Mouse (Mus musculus) embryonic fibroblast, embryonic 13.5 days (primary cell): Measurements from ENCODE around the gene Spg20. TPM values are rescaled to one million over a fixed set of nuclear protein-coding genes. Genes with fewer than 3 reads are reported as not detected.
A peak's percentile ranks its signal among the peaks of the same experiment; 100 is the strongest.

Source experiments
- H3K27ac ChIP-seq: 2 replicates; pipeline ENCODE4 v1.5.1; 2012; ENCODE audit warnings: low read length, control low read depth, inconsistent platforms; ENCODE audit not compliant: insufficient read depth
- H3K4me1 ChIP-seq: 2 replicates; pipeline ENCODE4 v1.6.1; 2011; ENCODE audit warnings: low read length; ENCODE audit not compliant: control insufficient read depth, insufficient read depth
- H3K4me3 ChIP-seq: 2 replicates; pipeline ENCODE4 v1.5.1; 2011; ENCODE audit warnings: mild to moderate bottlenecking, control low read depth, low read length; ENCODE audit not compliant: insufficient read depth
- CTCF ChIP-seq: IDR thresholded peaks from 2 replicates; pipeline ENCODE4 v1.5.1; 2011; ENCODE audit warnings: mild to moderate bottlenecking, control low read depth, low read length, moderate library complexity, borderline replicate concordance; ENCODE audit not compliant: insufficient read depth
- POLR2A ChIP-seq: IDR thresholded peaks from 2 replicates; pipeline ENCODE4 v1.6.1; 2011; ENCODE audit warnings: low read depth, mild to moderate bottlenecking, control low read depth, low read length, moderate library complexity
- polyA plus RNA-seq: library from polyadenylated mRNA; stranded (reverse); fragments of >200 nt; gene quantifications from 2 replicates; pipeline ENCODE4 v1.2.4, GENCODE M21; 2011; ENCODE audit warnings: low read depth; ENCODE audit not compliant: missing spikeins, insufficient read length

Spg20 gene
- polyA plus RNA-seq, 1 experiment = 70.3 TPM

GRCm38 (mm10) chr3:55096655-55097005 lies 15.3 kb upstream of the Spg20 start:
- Histone ChIP-seq H3K27ac (peak overlapping the region; percentile 99), H3K4me3 (no peak overlapping the region), H3K4me1 (peaks cover 8% of the 10 kb centered on the region)
- TF ChIP-seq POLR2A = no peak
- TF ChIP-seq CTCF = no peak

DNA sequence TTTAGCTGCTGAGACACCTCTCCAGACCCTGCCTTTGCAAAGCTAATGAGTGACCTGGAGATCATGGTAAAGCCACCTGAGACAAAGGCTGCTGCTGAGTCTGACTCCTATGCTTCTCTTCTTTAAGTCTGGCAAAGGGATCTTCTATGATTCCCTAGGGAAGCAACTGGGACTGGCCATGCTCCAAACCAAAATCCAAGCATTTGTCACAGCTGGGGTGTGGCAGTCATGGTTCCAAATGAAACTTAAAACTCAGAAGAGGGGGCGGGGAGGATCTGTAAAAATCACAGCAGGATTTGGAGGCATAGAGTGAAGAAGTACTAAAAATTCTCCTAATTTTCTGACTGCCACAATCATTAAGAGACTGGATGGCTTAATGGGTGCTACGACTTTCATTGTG lies 14.7 kb upstream of the Spg20 start:
- no peak overlapping the region for H3K4me3 ChIP-seq
- H3K27ac ChIP-seq = peak overlapping the region; percentile 99
- H3K4me1 ChIP-seq = peaks cover 8% of the 10 kb centered on the region
- TF ChIP-seq CTCF (no peak), POLR2A (no peak)

DNA sequence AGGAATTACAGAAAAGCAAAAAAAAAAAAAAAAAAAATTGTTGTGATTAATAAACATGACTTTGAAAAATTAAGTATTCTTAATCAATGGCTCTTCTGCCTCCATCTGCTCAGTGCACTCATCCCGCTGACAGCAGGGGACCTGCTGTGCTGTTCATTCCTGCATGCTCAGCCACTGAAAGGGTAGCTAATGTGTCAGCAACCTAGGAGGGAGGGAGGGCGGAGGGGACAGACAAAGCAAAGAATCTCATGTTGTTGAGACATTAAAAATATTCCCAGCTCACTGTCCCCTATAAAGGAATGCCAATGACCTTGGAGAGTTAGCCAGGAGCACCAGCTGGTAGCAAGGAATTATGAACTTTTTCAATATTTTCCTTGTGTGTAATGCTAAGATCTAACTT lies 13.9 kb upstream of the Spg20 start:
- Histone ChIP-seq H3K4me3 (no peak overlapping the region), H3K4me1 (peaks cover 8% of the 10 kb centered on the region), H3K27ac (no peak overlapping the region)
- TF ChIP-seq POLR2A (no peak), CTCF (no peak)

DNA sequence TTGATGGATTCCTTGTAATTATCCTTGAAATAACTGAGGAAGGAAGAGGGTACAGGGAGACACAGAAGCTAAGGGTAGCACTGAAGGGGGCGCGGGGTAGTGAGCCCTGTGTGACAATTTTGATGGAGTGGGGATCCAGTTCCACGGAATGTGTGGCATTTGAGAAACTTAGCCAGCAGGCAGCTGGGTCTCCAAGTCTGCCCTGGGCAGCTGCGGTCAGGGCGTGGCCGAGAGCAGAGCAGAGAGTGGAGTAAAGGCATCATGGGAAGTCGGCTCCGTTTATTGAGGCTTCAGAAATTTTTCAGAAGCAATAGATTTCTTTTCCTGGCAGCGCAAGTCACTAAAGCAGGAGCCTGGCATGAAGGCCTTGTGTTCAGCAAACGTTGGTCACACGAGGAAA lies 12.9 kb upstream of the Spg20 start:
- TF ChIP-seq POLR2A (no peak), CTCF (no peak)
- Histone ChIP-seq H3K4me3 (no peak overlapping the region), H3K27ac (no peak overlapping the region), H3K4me1 (peaks cover 8% of the 10 kb centered on the region)

- Histone ChIP-seq H3K4me1 (peaks cover 8% of the 10 kb centered on the region), H3K27ac (no peak overlapping the region), H3K4me3 (no peak overlapping the region)
- TF ChIP-seq CTCF (no peak), POLR2A (no peak)
These were observed 10.8 kb upstream of the Spg20 start for GRCm38 (mm10) chr3:55101092-55101491.

DNA sequence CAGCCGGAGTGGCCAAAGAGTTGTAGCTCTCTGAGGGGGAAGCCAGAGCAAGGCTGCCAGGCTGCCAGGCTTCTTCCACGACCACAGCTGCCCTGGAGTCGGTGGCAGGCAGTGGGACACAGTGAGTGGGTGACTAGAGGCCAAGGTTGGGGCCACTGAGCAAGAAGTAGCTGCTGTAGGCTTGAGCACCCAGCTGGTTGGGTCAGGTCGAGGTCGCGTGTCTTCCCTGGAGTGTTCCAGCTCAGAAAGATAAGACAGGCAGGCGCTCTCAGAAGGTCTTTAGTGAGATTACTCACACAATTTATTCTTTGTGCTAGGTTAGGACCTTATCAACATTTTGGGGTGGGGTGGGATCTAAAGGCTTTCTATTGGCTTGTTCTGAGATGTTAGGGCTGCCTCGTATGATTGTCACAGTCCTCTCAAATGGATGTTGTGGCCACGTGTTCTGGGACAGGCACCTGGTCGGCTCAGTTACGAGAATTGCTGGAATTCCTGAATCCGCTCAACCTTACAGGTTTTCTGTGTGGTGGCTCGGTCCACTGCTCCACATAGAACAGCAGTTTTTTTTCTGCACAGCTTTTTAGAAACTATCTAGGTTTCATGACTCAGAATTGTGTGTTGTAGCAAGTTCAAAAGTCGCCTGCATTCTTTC lies 6.4 kb upstream of the Spg20 start:
- H3K4me3 ChIP-seq = no peak overlapping the region
- no peaks in the 10 kb centered on the region for H3K4me1 ChIP-seq
- no peak overlapping the region for H3K27ac ChIP-seq
- TF ChIP-seq CTCF (no peak), POLR2A (no peak)

GRCm38 (mm10) chr3:55106051-55106450 lies 5.9 kb upstream of the Spg20 start:
- no peak overlapping the region for H3K27ac ChIP-seq

GRCm38 (mm10) chr3:55109097-55109496 lies 2.8 kb upstream of the Spg20 start:
- Histone ChIP-seq H3K27ac (no peak overlapping the region), H3K4me1 (0 out of 2 replicates have a peak, but pooled peaks cover 3% of the 10 kb centered on the region), H3K4me3 (no peak overlapping the region)
- no peak for TF ChIP-seq CTCF
- no peak for TF ChIP-seq POLR2A

More at GRCm38 (mm10) chr3:55106051-55106450, 5.9 kb upstream of the Spg20 start:
- TF ChIP-seq POLR2A = no peak
- no peak for TF ChIP-seq CTCF
- no peak overlapping the region for H3K4me3 ChIP-seq
- H3K4me1 ChIP-seq = no peaks in the 10 kb centered on the region

- Histone ChIP-seq H3K4me3 (peak overlapping the region; percentile 62), H3K27ac (peak overlapping the region; percentile 90), H3K4me1 (peaks cover 7% of the 10 kb centered on the region)
- no peak for TF ChIP-seq CTCF
- TF ChIP-seq POLR2A = peak; percentile 61
These were observed 955 bp downstream of the Spg20 start for GRCm38 (mm10) chr3:55112710-55113415.
